Mouse (Mus musculus): ENCODE data around the gene Cyfip2.

Gene Cyfip2

GRCm38 (mm10) chr11:46276778-46277177 is 35.9 kb downstream of the Cyfip2 start:
- no peak for DNase-seq (ENCODE audit: low spot score)

GRCm38 (mm10) chr11:46276168-46276567 is 36.5 kb downstream of the Cyfip2 start:
- no peak for DNase-seq (ENCODE audit: low spot score)

GRCm38 (mm10) chr11:46275302-46275701 is 37.4 kb downstream of the Cyfip2 start:
- DNase-seq (ENCODE audit: low spot score) = peak; percentile 26

- no peak for DNase-seq (ENCODE audit: low spot score)
Measured at GRCm38 (mm10) chr11:46273969-46274368, 38.7 kb downstream of the Cyfip2 start.

GRCm38 (mm10) chr11:46272058-46272681 is 40.5 kb downstream of the Cyfip2 start:
- no peak for DNase-seq (ENCODE audit: low spot score)

GRCm38 (mm10) chr11:46269893-46270292 is 42.8 kb downstream of the Cyfip2 start:
- no peak for DNase-seq (ENCODE audit: low spot score)

GRCm38 (mm10) chr11:46269391-46269790 is 43.3 kb downstream of the Cyfip2 start:
- no peak for DNase-seq (ENCODE audit: low spot score)

GRCm38 (mm10) chr11:46268991-46269390 is 43.7 kb downstream of the Cyfip2 start:
- DNase-seq (ENCODE audit: low spot score) = no peak

GRCm38 (mm10) chr11:46265031-46265786 is 47.5 kb downstream of the Cyfip2 start:
- no peak for DNase-seq (ENCODE audit: low spot score)

- no peak for DNase-seq (ENCODE audit: low spot score)
Measured at GRCm38 (mm10) chr11:46264584-46264983, 48.1 kb downstream of the Cyfip2 start.

- DNase-seq (ENCODE audit: low spot score) = no peak
Measured at GRCm38 (mm10) chr11:46263291-46263690, 49.4 kb downstream of the Cyfip2 start.

- no peak for DNase-seq (ENCODE audit: low spot score)
Measured at GRCm38 (mm10) chr11:46262854-46263253, 49.8 kb downstream of the Cyfip2 start.

GRCm38 (mm10) chr11:46258749-46259148 is 53.9 kb downstream of the Cyfip2 start:
- no peak for DNase-seq (ENCODE audit: low spot score)

GRCm38 (mm10) chr11:46258207-46258606 is 54.5 kb downstream of the Cyfip2 start:
- DNase-seq (ENCODE audit: low spot score) = no peak

- DNase-seq (ENCODE audit: low spot score) = no peak
Measured at GRCm38 (mm10) chr11:46255291-46255690, 57.4 kb downstream of the Cyfip2 start.

GRCm38 (mm10) chr11:46251994-46252393 is 60.7 kb downstream of the Cyfip2 start:
- no peak for DNase-seq (ENCODE audit: low spot score)

GRCm38 (mm10) chr11:46248352-46248751 is 64.3 kb downstream of the Cyfip2 start:
- no peak for DNase-seq (ENCODE audit: low spot score)

- no peak for DNase-seq (ENCODE audit: low spot score)
Measured at GRCm38 (mm10) chr11:46246393-46246792, 66.3 kb downstream of the Cyfip2 start.

GRCm38 (mm10) chr11:46245926-46246325 is 66.7 kb downstream of the Cyfip2 start:
- DNase-seq (ENCODE audit: low spot score) = no peak

GRCm38 (mm10) chr11:46244731-46245604 is 67.7 kb downstream of the Cyfip2 start:
- DNase-seq (ENCODE audit: low spot score) = no peak

- DNase-seq (ENCODE audit: low spot score) = no peak
Measured at GRCm38 (mm10) chr11:46241985-46242384, 70.7 kb downstream of the Cyfip2 start.

- DNase-seq (ENCODE audit: low spot score) = no peak
Measured at GRCm38 (mm10) chr11:46241150-46241673, 71.4 kb downstream of the Cyfip2 start.
